Mouse (Mus musculus): ENCODE measurements around the gene Pgm2l1. TPM values are rescaled to one million over a fixed set of nuclear protein-coding genes. Genes with fewer than 3 reads are reported as not detected.
A peak's percentile ranks its signal among the peaks of the same experiment; 100 is the strongest.

The Pgm2l1 gene
- total RNA-seq, 2 experiments from 2014 or later = 465 to 490 TPM

GRCm38 (mm10) chr7:100283298-100283697, 56.1 kb downstream of the Pgm2l1 start:
- no peak for DNase-seq (ENCODE audit: low spot score in 2 of 2)
- intact Hi-C loops (cut with DNase I) = no loop called here

DNA sequence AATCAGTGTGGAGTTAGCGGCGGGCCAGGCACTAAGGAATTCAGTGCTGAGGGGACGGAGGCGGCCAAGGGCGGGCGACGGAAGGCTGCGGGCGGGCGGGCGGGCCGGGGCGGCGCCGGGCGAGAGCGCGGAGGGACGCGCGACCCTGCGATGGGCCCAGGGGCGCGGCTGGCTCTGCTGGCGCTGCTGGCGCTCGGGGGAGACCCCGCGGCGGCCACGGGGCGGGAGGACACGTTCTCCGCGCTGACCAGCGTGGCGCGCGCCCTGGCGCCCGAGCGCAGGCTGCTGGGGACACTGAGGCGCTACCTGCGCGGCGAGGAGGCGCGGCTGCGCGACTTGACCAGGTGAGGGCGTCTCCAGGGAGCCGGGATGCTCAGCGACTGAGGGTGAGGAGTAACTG, 58.2 kb downstream of the Pgm2l1 start, which contains the start of gene P4ha3:
Gene P4ha3, plus strand, starts transcription at position 138 of the 400 bp plus-strand sequence.
- DNase-seq (ENCODE audit: low spot score in 2 of 2) = peak in 1 of 2 experiments; percentile 28
- intact Hi-C loops (cut with DNase I) = no loop called here

DNA sequence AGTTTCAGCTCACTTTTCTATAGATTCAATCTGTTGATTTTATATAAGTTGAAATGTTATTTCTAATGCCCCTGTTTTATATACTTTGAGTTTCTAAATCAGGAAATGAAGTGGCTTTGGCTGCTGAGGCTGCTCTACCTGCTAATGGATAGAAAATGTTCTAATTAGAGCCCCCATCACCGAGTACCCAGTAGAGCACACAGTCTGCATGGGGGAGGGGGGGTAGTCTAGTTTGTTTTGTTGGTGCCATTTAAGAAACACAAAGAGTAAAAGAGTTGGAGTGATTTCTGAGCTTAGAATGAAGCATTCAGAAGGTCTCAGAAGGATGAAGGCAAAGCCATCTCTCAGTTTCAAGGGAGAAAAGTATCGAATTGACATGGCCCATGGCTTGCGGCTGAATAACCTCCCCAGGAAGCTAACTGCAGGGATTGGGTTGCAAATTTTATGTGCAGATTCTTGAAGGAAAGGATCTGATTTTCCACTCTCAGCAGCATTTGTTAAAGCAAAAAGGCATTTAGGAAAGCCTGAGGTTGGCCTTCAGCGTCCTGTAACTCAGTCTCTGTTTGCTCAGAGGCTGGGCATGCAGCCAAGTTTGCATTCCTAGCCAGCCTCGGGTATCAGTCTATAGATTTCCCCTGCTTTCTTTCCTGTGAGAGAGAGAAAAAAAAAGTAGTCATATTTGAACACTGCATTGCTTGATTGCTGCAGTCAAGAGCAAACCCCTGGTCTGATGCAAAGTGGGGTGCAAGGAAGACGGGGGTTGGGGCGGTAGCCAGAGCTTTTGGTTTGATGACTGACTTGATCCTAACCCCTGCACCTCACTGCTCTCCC, 60.8 kb downstream of the Pgm2l1 start:
- intact Hi-C loops (cut with DNase I) = no loop called here
- DNase-seq (ENCODE audit: low spot score in 2 of 2) = peak in 1 of 2 experiments; percentile 45

DNA sequence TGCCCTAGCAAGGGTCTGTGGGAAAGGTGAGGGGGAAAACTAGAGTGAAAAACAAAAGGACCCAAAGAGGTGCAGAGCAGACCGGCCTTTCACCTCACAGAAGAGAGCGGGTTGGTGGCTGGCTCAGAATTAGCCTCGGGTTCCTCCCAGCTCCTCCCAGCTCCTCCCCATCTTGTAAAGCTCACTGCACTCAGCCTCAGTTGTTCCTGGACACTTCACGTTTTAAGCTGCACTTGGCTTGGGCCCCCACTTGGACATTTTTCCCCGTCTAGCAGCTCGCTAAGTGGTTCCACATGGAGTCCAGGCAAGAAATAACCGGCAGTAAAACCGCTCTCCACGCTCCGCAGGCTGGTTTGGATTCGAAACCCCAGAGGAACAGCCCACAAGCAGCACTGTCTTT, 61.4 kb downstream of the Pgm2l1 start:
- no peak for DNase-seq (ENCODE audit: low spot score in 2 of 2)
- intact Hi-C loops (cut with DNase I) = no loop called here

DNA sequence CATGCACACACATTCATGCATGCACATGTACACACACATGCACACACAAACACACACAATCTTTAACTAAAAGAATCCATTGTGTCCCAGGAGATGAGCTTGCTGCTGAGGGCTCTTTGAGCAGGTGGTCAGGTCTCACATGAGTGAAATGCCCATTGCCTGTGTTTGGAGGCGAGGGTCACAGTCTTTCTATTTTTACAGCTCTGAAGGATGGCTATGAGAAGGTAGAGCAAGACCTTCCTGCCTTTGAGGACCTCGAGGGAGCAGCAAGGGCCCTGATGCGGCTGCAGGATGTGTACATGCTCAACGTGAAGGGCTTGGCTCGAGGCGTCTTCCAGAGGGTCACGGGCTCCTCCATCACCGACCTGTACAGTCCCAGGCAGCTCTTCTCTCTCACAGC, 66.4 kb downstream of the Pgm2l1 start:
- no peak for DNase-seq (ENCODE audit: low spot score in 2 of 2)
- intact Hi-C loops (cut with DNase I) = no loop called here

GRCm38 (mm10) chr7:100295745-100296144, 68.6 kb downstream of the Pgm2l1 start:
- intact Hi-C loops (cut with DNase I) = no loop called here
- peak in 1 of 2 experiments; percentile 31 for DNase-seq (ENCODE audit: low spot score in 2 of 2)

GRCm38 (mm10) chr7:100296699-100297098, 69.5 kb downstream of the Pgm2l1 start:
- intact Hi-C loops (cut with DNase I) = no loop called here
- no peak for DNase-seq (ENCODE audit: low spot score in 2 of 2)

GRCm38 (mm10) chr7:100298861-100299510, 71.8 kb downstream of the Pgm2l1 start:
- intact Hi-C loops (cut with DNase I) = no loop called here
- no peak for DNase-seq (ENCODE audit: low spot score in 2 of 2)

- intact Hi-C loops (cut with DNase I) = no loop called here
- DNase-seq (ENCODE audit: low spot score in 2 of 2) = no peak
These were observed 74.2 kb downstream of the Pgm2l1 start for GRCm38 (mm10) chr7:100301390-100301789.

GRCm38 (mm10) chr7:100302316-100302715, 75.1 kb downstream of the Pgm2l1 start:
- DNase-seq (ENCODE audit: low spot score in 2 of 2) = peak; percentile 73 to 88
- intact Hi-C loops (cut with DNase I) = no loop called here

- intact Hi-C loops (cut with DNase I) = no loop called here
- no peak for DNase-seq (ENCODE audit: low spot score in 2 of 2)
These were observed 78.7 kb downstream of the Pgm2l1 start for GRCm38 (mm10) chr7:100305894-100306293.

DNA sequence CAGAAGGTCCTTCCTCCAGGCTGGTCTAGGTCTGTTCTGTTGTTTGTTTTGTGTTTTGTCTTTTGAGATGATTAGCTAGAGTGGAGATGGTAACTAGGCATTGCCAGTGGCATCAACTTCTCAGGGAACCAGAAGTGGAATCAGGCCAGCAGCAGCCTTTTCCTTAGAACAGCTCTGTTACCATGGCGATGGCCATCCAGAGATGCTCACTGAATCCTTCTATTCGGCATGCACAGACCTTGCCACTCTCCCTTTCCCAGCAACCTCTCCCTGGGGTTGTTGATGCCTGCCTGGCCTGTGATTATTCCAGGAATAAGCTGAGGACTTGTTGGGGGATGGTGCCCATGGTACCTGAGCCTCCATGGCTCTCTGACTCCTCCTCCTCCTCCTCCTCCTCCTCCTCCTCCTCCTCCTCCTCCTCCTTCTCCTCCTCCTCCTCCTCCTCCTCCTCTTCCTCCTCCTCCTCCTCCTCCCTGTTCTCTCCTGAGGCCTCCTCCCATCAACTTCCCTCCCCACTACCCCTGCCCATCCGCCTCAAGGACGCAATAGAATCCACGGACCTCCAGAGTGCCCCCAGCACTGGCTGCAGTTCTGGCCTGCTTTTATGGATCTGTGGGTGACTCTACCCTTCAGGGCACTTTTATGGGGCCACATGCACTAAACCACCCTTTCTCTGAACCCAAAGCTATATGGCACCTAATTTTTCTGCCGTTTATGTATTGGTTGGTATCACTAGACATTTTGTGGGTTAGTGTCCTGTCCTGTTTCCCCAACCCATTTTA, 80.9 kb downstream of the Pgm2l1 start:
- DNase-seq (ENCODE audit: low spot score in 2 of 2) = peak; percentile 76 to 90
- intact Hi-C loops (cut with DNase I) = no loop called here

DNA sequence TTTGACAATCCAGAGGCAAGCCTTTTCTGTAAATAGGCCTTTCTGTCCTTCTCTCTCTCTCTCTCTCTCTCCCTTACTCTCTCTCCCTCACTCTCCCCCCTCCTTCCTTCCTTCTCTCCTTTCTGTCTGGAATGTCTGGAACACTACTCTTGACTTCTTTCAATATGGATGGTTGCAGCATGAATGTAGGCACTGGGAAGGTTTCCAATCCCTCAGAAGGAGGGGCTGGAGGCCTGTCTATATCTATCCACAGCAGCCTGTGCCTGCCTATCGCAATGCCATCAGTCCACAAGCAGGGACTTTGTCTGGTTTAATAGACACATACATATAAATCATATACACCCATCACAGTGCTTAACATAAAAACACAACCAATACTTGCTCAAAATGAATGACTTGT, 82.0 kb downstream of the Pgm2l1 start:
- intact Hi-C loops (cut with DNase I) = no loop called here
- peak; percentile 28 to 44 for DNase-seq (ENCODE audit: low spot score in 2 of 2)

GRCm38 (mm10) chr7:100309679-100310078, 82.5 kb downstream of the Pgm2l1 start:
- no peak for DNase-seq (ENCODE audit: low spot score in 2 of 2)

GRCm38 (mm10) chr7:100310290-100310689, 83.1 kb downstream of the Pgm2l1 start:
- intact Hi-C loops (cut with DNase I) = no loop called here
- DNase-seq (ENCODE audit: low spot score in 2 of 2) = no peak

More at GRCm38 (mm10) chr7:100309679-100310078, 82.5 kb downstream of the Pgm2l1 start:
- intact Hi-C loops (cut with DNase I) = no loop called here

DNA sequence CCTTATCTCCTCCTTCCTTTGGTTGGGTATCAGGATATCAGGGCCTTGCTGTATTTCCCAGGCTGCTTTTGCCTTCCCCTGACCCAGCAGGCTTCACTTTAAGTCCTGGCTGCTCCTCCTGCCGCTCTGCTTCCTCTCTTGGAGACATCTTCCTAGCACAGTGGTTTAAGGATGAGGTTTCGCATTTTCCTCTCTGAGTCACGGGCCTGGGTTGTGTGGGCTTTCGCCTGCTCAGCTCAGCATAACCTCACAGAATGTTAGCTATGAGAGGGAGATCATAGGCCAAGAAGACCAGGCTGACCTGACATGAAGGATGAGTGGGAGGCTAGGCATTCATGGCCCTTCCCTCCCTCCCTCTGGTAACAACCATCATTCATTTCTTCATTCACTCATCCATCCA, 85.5 kb downstream of the Pgm2l1 start:
- DNase-seq (ENCODE audit: low spot score in 2 of 2) = no peak
- intact Hi-C loops (cut with DNase I) = no loop called here

GRCm38 (mm10) chr7:100316924-100317323, 89.7 kb downstream of the Pgm2l1 start:
- no peak for DNase-seq (ENCODE audit: low spot score in 2 of 2)
- intact Hi-C loops (cut with DNase I) = no loop called here

DNA sequence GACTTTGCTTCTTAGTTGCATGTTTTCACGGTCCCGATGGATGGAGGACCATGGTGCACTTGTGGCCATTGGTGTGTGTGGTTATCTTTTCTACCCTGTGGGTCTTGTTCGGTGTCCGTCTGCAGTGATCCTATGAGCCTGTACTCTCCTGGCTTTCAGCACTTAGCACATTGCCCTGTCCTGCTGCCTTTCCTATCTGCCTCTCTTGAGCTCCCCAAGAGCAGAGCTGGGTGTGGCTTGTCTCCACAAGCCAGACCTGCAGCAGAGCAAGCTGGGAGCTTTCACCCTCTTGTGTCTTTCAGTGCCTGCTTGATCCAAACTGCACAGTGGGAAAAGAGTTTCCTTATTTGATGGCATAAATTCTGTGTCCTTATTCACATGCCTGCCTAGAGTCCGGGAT, 90.3 kb downstream of the Pgm2l1 start:
- intact Hi-C loops (cut with DNase I) = no loop called here

DNA sequence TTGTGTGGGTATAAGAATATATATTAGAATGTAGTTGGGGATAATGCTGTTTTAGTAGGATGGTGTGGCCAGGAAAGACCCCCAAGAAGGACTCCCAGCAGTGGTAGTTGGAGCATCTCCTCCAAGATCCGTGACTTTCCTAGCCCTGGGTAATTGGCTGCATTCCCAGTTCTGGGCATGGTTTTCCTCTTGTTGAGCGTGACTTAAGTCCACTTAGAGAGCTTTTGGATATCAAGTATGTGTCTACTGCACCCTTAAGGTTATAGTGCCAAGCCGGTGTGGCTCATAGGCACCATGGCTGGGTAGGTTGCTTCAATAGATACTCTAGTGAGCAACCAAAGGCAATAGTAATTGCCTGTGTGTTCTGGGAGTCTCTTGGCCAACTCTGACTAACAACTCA, 96.5 kb downstream of the Pgm2l1 start:
- intact Hi-C loops (cut with DNase I) = no loop called here
- DNase-seq (ENCODE audit: low spot score in 2 of 2) = no peak

More for the DNA sequence above, 90.3 kb downstream of the Pgm2l1 start:
- no peak for DNase-seq (ENCODE audit: low spot score in 2 of 2)

GRCm38 (mm10) chr7:100325482-100325881, 98.3 kb downstream of the Pgm2l1 start:
- DNase-seq (ENCODE audit: low spot score in 2 of 2) = peak; percentile 60 to 63
- intact Hi-C loops (cut with DNase I) = loop anchor here (1.0 kb wide), 1 partner anchor 46 kb away; no protein-coding TSS in a partner anchor

Measured in left cerebral cortex, postnatal 14 days (tissue).